Mouse (Mus musculus): ENCODE measurements at regions not wholly inside any gene's neighbourhood (a gene's known extent, or its start where the extent isn't known, plus 50 kb on each side); places are given as distances from the start of the nearest gene placed in this dataset.

GRCm38 (mm10) chr19:13980988-13981630 lies 67.8 kb downstream of the Olfr1505 start:
- DNase-seq (ENCODE audit: low read depth, low spot score), result peak; percentile 37

GRCm38 (mm10) chr19:13982823-13983222 lies 69.5 kb downstream of the Olfr1505 start:
- no peak for DNase-seq (ENCODE audit: low read depth, low spot score)

Data from embryo, embryonic 11.5 days (tissue).